Mouse (Mus musculus) midbrain, embryonic 10.5 days (tissue): Measurements from ENCODE around the gene Cfap221. TPM values are rescaled to one million over a fixed set of nuclear protein-coding genes. Genes with fewer than 3 reads are reported as not detected.

Source experiments
- DNase-seq: peaks from one replicate; pipeline ENCODE4 v3.0.0-alpha.2; 2017; ENCODE audit warnings: low spot score
- H3K27ac ChIP-seq: fragments of 300-500 bp; sonication (generic); replicated peaks from 2 replicates; pipeline ENCODE4 v1.5.1; 2016; ENCODE audit warnings: mild to moderate bottlenecking
- H3K27me3 ChIP-seq: fragments of 300-500 bp; sonication (generic); 2 replicates; pipeline ENCODE4 v1.6.1; 2016; ENCODE audit warnings: low read depth, mild to moderate bottlenecking; ENCODE audit not compliant: poor library complexity, severe bottlenecking
- H3K36me3 ChIP-seq: fragments of 300-500 bp; sonication (generic); 2 replicates; pipeline ENCODE4 v1.6.1; 2016; ENCODE audit warnings: mild to moderate bottlenecking, moderate library complexity
- H3K4me1 ChIP-seq: fragments of 300-500 bp; sonication (generic); 2 replicates; pipeline ENCODE4 v1.6.1; 2016
- H3K4me3 ChIP-seq: fragments of 300-500 bp; sonication (generic); 2 replicates; pipeline ENCODE4 v1.5.1; 2016; ENCODE audit warnings: mild to moderate bottlenecking, moderate library complexity
- H3K9me3 ChIP-seq: fragments of 300-500 bp; sonication (generic); replicated peaks from 2 replicates; pipeline ENCODE4 v1.6.1; 2016; ENCODE audit warnings: mild to moderate bottlenecking
- WGBS: fragments of 180-500 bp; shearing (Covaris S2); methylation state at CpG from one replicate; pipeline ENCODE4 v1.1.7; 2016; 5-methylcytosine and 5-hydroxymethylcytosine counted together
- polyA plus RNA-seq: library from polyadenylated mRNA; unstranded; fragments of >200 nt; fragmentation: Nextera tagmentation; extraction: Ambion mirVana; gene quantifications from 2 replicates; pipeline ENCODE4 v1.2.1, GENCODE M21; 2016

The Cfap221 gene
- polyA plus RNA-seq, 1 experiment from 2014 or later = 0.14 TPM

DNA sequence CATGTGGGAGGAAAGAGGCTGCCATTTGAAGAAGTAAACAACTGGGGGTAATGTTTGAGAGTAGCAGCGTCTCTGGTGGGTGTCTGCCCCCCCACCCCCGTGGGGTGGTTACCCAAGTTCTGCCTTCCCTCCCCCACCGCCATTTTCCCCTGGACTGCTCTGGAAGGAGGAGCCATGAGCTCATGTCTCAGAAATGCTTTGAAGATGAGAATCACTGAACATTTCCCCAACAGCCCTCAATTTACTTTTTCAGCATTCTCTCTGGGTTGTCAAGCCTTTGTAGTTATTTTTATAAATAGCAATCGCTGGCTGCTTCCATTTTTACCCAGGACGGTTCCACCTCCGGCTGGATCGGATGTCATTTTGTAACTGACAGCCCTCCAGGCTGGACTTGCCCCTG, 110.7 kb downstream of the Cfap221 start:
- H3K4me3 ChIP-seq = no peak overlapping the region
- no peak overlapping the region for H3K27ac ChIP-seq
- DNase-seq = no peak
- no peaks in the 10 kb centered on the region for H3K9me3 ChIP-seq
- H3K4me1 ChIP-seq = no peaks in the 10 kb centered on the region
- WGBS = 77% methylated on average over 7 of the region's 7 CpGs
- no peaks in the 10 kb centered on the region for H3K36me3 ChIP-seq
- no peaks in the 10 kb centered on the region for H3K27me3 ChIP-seq

DNA sequence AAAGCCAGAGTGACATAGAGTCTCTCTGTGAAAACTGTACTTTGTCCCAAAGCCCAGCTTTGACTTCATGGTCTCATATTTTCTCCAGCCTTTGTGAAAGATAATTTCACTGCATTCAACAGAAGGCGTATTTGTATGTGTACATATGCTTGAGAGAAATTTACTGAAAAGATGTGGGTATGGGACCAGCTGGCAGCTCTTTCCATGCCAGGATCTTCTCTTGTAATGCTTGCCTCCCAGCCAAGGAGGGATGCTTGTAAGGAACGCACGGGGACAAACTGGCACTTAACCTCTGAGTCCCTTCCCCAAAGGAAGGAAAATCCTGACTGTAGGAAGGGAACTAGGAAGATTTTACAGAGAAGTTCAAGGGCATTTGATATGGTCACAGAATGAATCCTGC, 112.8 kb downstream of the Cfap221 start:
- H3K36me3 ChIP-seq = no peaks in the 10 kb centered on the region
- H3K9me3 ChIP-seq = no peaks in the 10 kb centered on the region
- H3K4me3 ChIP-seq = no peak overlapping the region
- 96% methylated on average over 3 of the region's 3 CpGs for WGBS
- no peaks in the 10 kb centered on the region for H3K27me3 ChIP-seq
- no peak overlapping the region for H3K27ac ChIP-seq
- DNase-seq = no peak
- no peaks in the 10 kb centered on the region for H3K4me1 ChIP-seq

DNA sequence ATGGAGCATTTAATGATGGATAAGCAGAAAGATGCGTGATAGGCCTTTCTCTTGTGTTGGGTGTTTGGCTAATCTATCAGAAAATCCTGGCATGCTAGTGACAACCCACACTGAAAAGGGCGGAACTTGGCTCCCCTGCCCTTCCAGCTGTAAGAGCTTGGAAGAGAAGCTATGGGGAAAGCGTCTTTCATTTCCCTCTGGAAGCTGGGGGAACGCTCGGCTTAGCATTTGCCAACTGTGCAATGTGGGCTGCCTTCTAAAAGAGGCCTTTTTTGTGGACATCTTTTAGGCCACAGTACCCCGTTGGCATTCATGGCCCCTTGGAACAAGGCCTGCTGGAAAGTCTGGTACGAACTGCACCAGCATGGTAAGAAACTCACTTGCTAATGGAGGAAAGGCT, 118.1 kb downstream of the Cfap221 start:
- WGBS = 87% methylated on average over 7 of the region's 7 CpGs
- Histone ChIP-seq H3K4me3 (no peak overlapping the region), H3K27ac (no peak overlapping the region), H3K27me3 (no peaks in the 10 kb centered on the region), H3K36me3 (no peaks in the 10 kb centered on the region), H3K4me1 (peaks cover 6% of the 10 kb centered on the region), H3K9me3 (no peaks in the 10 kb centered on the region)
- DNase-seq = no peak

DNA sequence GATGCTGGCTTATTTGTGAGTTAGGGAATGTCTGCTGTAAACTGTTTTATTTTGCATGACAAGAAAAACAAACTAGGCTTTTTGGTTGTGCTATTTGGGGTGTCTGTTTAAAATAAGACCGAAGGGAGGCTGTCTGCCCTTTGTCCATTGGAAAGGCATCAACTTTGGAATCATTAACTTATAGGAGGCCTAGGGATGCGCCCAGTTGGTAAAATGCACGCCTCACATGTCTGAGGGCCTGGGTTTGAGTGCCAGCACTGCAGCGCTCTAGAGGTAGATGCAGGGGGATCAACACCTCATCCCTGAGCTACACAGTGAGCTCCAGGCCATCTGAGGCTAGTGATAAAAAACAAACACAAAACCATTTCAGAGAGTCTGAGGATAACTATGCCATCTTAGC, 119.6 kb downstream of the Cfap221 start:
- H3K4me3 ChIP-seq = no peak overlapping the region
- DNase-seq = no peak
- no peaks in the 10 kb centered on the region for H3K36me3 ChIP-seq
- WGBS = 95% methylated on average over 4 of the region's 4 CpGs
- H3K9me3 ChIP-seq = no peaks in the 10 kb centered on the region
- H3K27me3 ChIP-seq = no peaks in the 10 kb centered on the region
- H3K4me1 ChIP-seq = peaks cover 6% of the 10 kb centered on the region
- H3K27ac ChIP-seq = no peak overlapping the region

Other genes starting within 250 kb of the Cfap221 start
- gene Ptpn4, start 159.6 kb downstream of the Cfap221 start, polyA plus RNA-seq = 7.3 and 7.9 TPM in 2 replicates
- gene Tmem177, start 84.0 kb downstream of the Cfap221 start, polyA plus RNA-seq = 12.5 and 13.2 TPM in 2 replicates
- 0.26 and 0.79 TPM in 2 replicates for gene Sctr, start 9.7 kb upstream of the Cfap221 start, polyA plus RNA-seq
- 6.6 and 7.4 TPM in 2 replicates for gene Tmem37, start 76.8 kb upstream of the Cfap221 start, polyA plus RNA-seq
- gene Dbi, start 123.8 kb upstream of the Cfap221 start, polyA plus RNA-seq = 767 and 805 TPM in 2 replicates
- 22.3 and 27.2 TPM in 2 replicates for gene 3110009E18Rik, start 124.0 kb upstream of the Cfap221 start, polyA plus RNA-seq